Mouse (Mus musculus) CH12.LX (cell line): Measurements from ENCODE around the gene Hnrnpr. TPM values are rescaled to one million over a fixed set of nuclear protein-coding genes. Genes with fewer than 3 reads are reported as not detected.
A peak's percentile ranks its signal among the peaks of the same experiment; 100 is the strongest.

Experiments
- DNase-seq: peaks from one replicate; pipeline ENCODE4 v3.0.0-alpha.2; 2013; ENCODE audit errors: extremely low read depth
- H3K27ac ChIP-seq: 2 replicates; pipeline ENCODE4 v1.5.1; 2012; ENCODE audit warnings: low read depth, mild to moderate bottlenecking, control low read depth, moderate library complexity; ENCODE audit not compliant: insufficient read depth
- H3K27me3 ChIP-seq: replicated peaks from 2 replicates; pipeline ENCODE3; 2012; ENCODE audit warnings: inconsistent platforms
- H3K36me3 ChIP-seq, 2 experiments: replicated peaks in 1 of 2; 2 replicates each; pipeline versions ENCODE3 to v1.6.1; 2012; ENCODE audit warnings: inconsistent platforms in 1 of 2, low read length in 1 of 2, mild to moderate bottlenecking in 1 of 2, mixed read lengths in 1 of 2, moderate library complexity in 1 of 2; ENCODE audit not compliant: control insufficient read depth in 1 of 2, insufficient read depth in 1 of 2
- H3K4me1 ChIP-seq, 2 experiments: 2 replicates each; pipeline ENCODE4 v1.6.1; 2012; ENCODE audit warnings: inconsistent platforms in 1 of 2, moderate library complexity in 1 of 2; ENCODE audit not compliant: insufficient read depth in 2 of 2, control insufficient read depth in 1 of 2
- H3K4me2 ChIP-seq: 2 replicates; pipeline ENCODE4 v1.6.1; 2012; ENCODE audit warnings: low read depth, mild to moderate bottlenecking, control low read depth; ENCODE audit not compliant: poor library complexity, insufficient read depth, severe bottlenecking
- H3K4me3 ChIP-seq, 3 experiments: fragments of 150-350 bp in 1 of 3; sonication (generic) in 1 of 3; replicated peaks in 1 of 3; 2 replicates each; pipeline versions ENCODE3 to v1.5.1; 2011 to 2012; ENCODE audit warnings: low read depth in 2 of 3, low read length in 2 of 3, mild to moderate bottlenecking in 2 of 3, moderate library complexity in 2 of 3, control low read depth in 1 of 3, improper control_type of control experiment in 1 of 3, inconsistent platforms in 1 of 3, mixed read lengths in 1 of 3; ENCODE audit not compliant: poor library complexity in 1 of 3
- H3K79me2 ChIP-seq: replicated peaks from 2 replicates; pipeline ENCODE4 v1.6.1; 2012; ENCODE audit warnings: mild to moderate bottlenecking, moderate library complexity; ENCODE audit not compliant: control insufficient read depth, poor library complexity, insufficient read depth, severe bottlenecking; ENCODE audit errors: extremely low read depth
- H3K9ac ChIP-seq: 2 replicates; pipeline ENCODE4 v1.6.1; 2012; ENCODE audit warnings: low read depth, mild to moderate bottlenecking, control low read depth, moderate library complexity; ENCODE audit not compliant: insufficient read depth
- H3K9me3 ChIP-seq: replicated peaks from 2 replicates; pipeline ENCODE3; 2012; ENCODE audit warnings: low read length, inconsistent platforms, mixed read lengths
- BHLHE40 ChIP-seq: IDR thresholded peaks from 2 replicates; pipeline ENCODE4 v1.6.1; 2011; ENCODE audit warnings: mild to moderate bottlenecking, low read depth, low read length, improper control_type of control experiment
- CHD2 ChIP-seq: IDR thresholded peaks from 2 replicates; pipeline ENCODE4 v1.6.1; 2011; ENCODE audit warnings: low read length, improper control_type of control experiment
- CTCF ChIP-seq, 2 experiments: IDR thresholded peaks in 1 of 2; conservative IDR thresholded peaks in 1 of 2; 2 replicates each; pipeline ENCODE4 v1.5.1; 2011 to 2012; ENCODE audit warnings: low read depth in 2 of 2, low read length in 2 of 2, improper control_type of control experiment in 1 of 2, inconsistent platforms in 1 of 2, mild to moderate bottlenecking in 1 of 2, moderate library complexity in 1 of 2
- E2F4 ChIP-seq: IDR thresholded peaks from 2 replicates; pipeline ENCODE4 v1.6.1; 2011; ENCODE audit warnings: low read depth, low read length, improper control_type of control experiment; ENCODE audit not compliant: insufficient replicate concordance
- ELF1 ChIP-seq: IDR thresholded peaks from 2 replicates; pipeline ENCODE4 v1.6.1; 2014; ENCODE audit warnings: low read depth, mild to moderate bottlenecking, inconsistent platforms, low read length, improper control_type of control experiment
- GABPA ChIP-seq: IDR thresholded peaks from 2 replicates; pipeline ENCODE4 v1.6.1; 2012; ENCODE audit warnings: low read depth, low read length, improper control_type of control experiment, inconsistent platforms; ENCODE audit not compliant: insufficient replicate concordance
- IRF4 ChIP-seq: IDR thresholded peaks from 2 replicates; pipeline ENCODE4 v1.6.1; 2014; ENCODE audit warnings: low read depth, mild to moderate bottlenecking, inconsistent platforms, low read length, improper control_type of control experiment
- JUN ChIP-seq: IDR thresholded peaks from 2 replicates; pipeline ENCODE4 v1.6.1; 2011; ENCODE audit warnings: low read depth, mild to moderate bottlenecking, low read length, improper control_type of control experiment, moderate library complexity; ENCODE audit not compliant: insufficient read depth
- JUND ChIP-seq: conservative IDR thresholded peaks from 2 replicates; pipeline ENCODE4 v1.6.1; 2011; ENCODE audit warnings: low read depth, low read length, improper control_type of control experiment
- MAX ChIP-seq: IDR thresholded peaks from 2 replicates; pipeline ENCODE4 v1.6.1; 2011; ENCODE audit warnings: low read length, improper control_type of control experiment
- MAZ ChIP-seq: IDR thresholded peaks from 2 replicates; pipeline ENCODE4 v1.6.1; 2012; ENCODE audit warnings: low read depth, mild to moderate bottlenecking, inconsistent platforms, low read length, improper control_type of control experiment, moderate library complexity
- MEF2A ChIP-seq: IDR thresholded peaks from 2 replicates; pipeline ENCODE4 v1.6.1; 2014; ENCODE audit warnings: low read depth, mild to moderate bottlenecking, inconsistent platforms, low read length, improper control_type of control experiment, borderline replicate concordance
- MXI1 ChIP-seq: IDR thresholded peaks from 2 replicates; pipeline ENCODE4 v1.6.1; 2011; ENCODE audit warnings: mild to moderate bottlenecking, low read depth, low read length, improper control_type of control experiment
- MYC ChIP-seq: IDR thresholded peaks from 2 replicates; pipeline ENCODE4 v1.6.1; 2011; ENCODE audit warnings: low read depth, mild to moderate bottlenecking, improper control_type of control experiment, low read length
- NELFE ChIP-seq: IDR thresholded peaks from 2 replicates; pipeline ENCODE4 v1.6.1; 2011; ENCODE audit warnings: low read depth, low read length, improper control_type of control experiment
- PAX5 ChIP-seq: IDR thresholded peaks from 2 replicates; pipeline ENCODE4 v1.6.1; 2012; ENCODE audit warnings: low read length, inconsistent platforms, mixed read lengths
- POLR2A ChIP-seq: IDR thresholded peaks from 2 replicates; pipeline ENCODE4 v1.6.1; 2011; ENCODE audit warnings: low read depth, mild to moderate bottlenecking, improper control_type of control experiment, low read length
- POLR2AphosphoS2 ChIP-seq: IDR thresholded peaks from 2 replicates; pipeline ENCODE4 v1.6.1; 2011; ENCODE audit warnings: low read depth, low read length, improper control_type of control experiment
- RAD21 ChIP-seq: IDR thresholded peaks from 2 replicates; pipeline ENCODE4 v1.6.1; 2011; ENCODE audit warnings: low read depth, mild to moderate bottlenecking, low read length, improper control_type of control experiment, moderate library complexity
- RCOR1 ChIP-seq: conservative IDR thresholded peaks from 2 replicates; pipeline ENCODE4 v1.6.1; 2012; ENCODE audit warnings: low read depth, mild to moderate bottlenecking, inconsistent platforms, low read length, improper control_type of control experiment
- SIN3A ChIP-seq: IDR thresholded peaks from 2 replicates; pipeline ENCODE4 v1.6.1; 2012; ENCODE audit warnings: low read length, improper control_type of control experiment, inconsistent platforms
- SMC3 ChIP-seq: IDR thresholded peaks from 2 replicates; pipeline ENCODE4 v1.6.1; 2011; ENCODE audit warnings: low read depth, low read length, improper control_type of control experiment
- TBP ChIP-seq: conservative IDR thresholded peaks from 2 replicates; pipeline ENCODE4 v1.6.1; 2011; ENCODE audit warnings: low read depth, low read length, improper control_type of control experiment
- TCF12 ChIP-seq: IDR thresholded peaks from 2 replicates; pipeline ENCODE4 v1.6.1; 2014; ENCODE audit warnings: low read depth, mild to moderate bottlenecking, inconsistent platforms, low read length, improper control_type of control experiment
- UBTF ChIP-seq: IDR thresholded peaks from 2 replicates; pipeline ENCODE4 v1.6.1; 2012; ENCODE audit warnings: low read depth, mild to moderate bottlenecking, inconsistent platforms, low read length, improper control_type of control experiment, moderate library complexity
- USF1 ChIP-seq: IDR thresholded peaks from 2 replicates; pipeline ENCODE4 v1.6.1; 2014; ENCODE audit warnings: low read depth, mild to moderate bottlenecking, inconsistent platforms, low read length, improper control_type of control experiment
- ZC3H11A ChIP-seq: IDR thresholded peaks from 2 replicates; pipeline ENCODE4 v1.6.1; 2012; ENCODE audit warnings: low read depth, mild to moderate bottlenecking, inconsistent platforms, low read length, improper control_type of control experiment
- ZKSCAN1 ChIP-seq: IDR thresholded peaks from 2 replicates; pipeline ENCODE4 v1.6.1; 2012; ENCODE audit warnings: low read depth, inconsistent platforms, low read length, improper control_type of control experiment, borderline replicate concordance
- ZMIZ1 ChIP-seq: IDR thresholded peaks from 2 replicates; pipeline ENCODE4 v1.6.1; 2012; ENCODE audit warnings: low read depth, mild to moderate bottlenecking, inconsistent platforms, low read length, improper control_type of control experiment
- dilution Hi-C: fragments of 300-500 bp; cut with MboI; formaldehyde crosslinking; loops from 2 replicates; pipeline ENCODE4 v1.14.3; 2020; ENCODE audit warnings: low sequenced_read_pairs; ENCODE audit not compliant: extremely low pct_unique_long_range_greater_than_20kb, extremely low pct_ligation_motif_present
- in situ Hi-C: fragments of 300-500 bp; cut with MboI; formaldehyde crosslinking; loops from 3 replicates; pipeline ENCODE4 v1.14.3; 2019; ENCODE audit warnings: low sequenced_read_pairs, low pct_ligation_motif_present, low pct_unique_long_range_greater_than_20kb, mixed read lengths
- polyA plus RNA-seq: library from polyadenylated mRNA; unstranded; fragments of >175 nt; gene quantifications from 2 replicates; pipeline ENCODE4 v1.2.1, GENCODE M21; 2012; ENCODE audit warnings: low read depth; ENCODE audit not compliant: insufficient read length
- total RNA-seq, 2 experiments: library from RNA; depleted of rRNA; stranded (reverse); fragments of 300-350 nt in 1 of 2; fragments of >200 nt in 1 of 2; gene quantifications; 2 replicates each; pipeline ENCODE4 v1.2.3; 2012 to 2014

Gene Hnrnpr
- total and polyA plus RNA-seq, 3 experiments = 65.6 to 130 (median 117) TPM

GRCm38 (mm10) chr4:136263555-136263954 is 47.2 kb upstream of the Hnrnpr start (continued):
- TF ChIP-seq MAX (peak; percentile 49; the same call in 1 of the 2 replicates), SMC3 (no peak), IRF4 (peak; percentile 76; the same call in 1 of the 2 replicates), TCF12 (peak; percentile 75), RCOR1 (0 out of 2 replicates have a peak, but pooled peaks have one; percentile 63)

GRCm38 (mm10) chr4:136266716-136267343 is 43.9 kb upstream of the Hnrnpr start:
- in situ Hi-C loops = no loop called here
- peaks cover 37% of the 10 kb centered on the region for H3K27me3 ChIP-seq
- dilution Hi-C loops = no loop called here
- no peak overlapping the region for H3K27ac ChIP-seq
- DNase-seq = no peak
- H3K79me2 ChIP-seq = no peaks in the 10 kb centered on the region
- TF ChIP-seq MYC (no peak), POLR2AphosphoS2 (no peak), TCF12 (no peak), ZC3H11A (no peak), ZMIZ1 (no peak), CTCF (conservative IDR thresholded peaks at IDR 0.05 in 1 of 2, IDR thresholded peaks at IDR 0.05 in 1 of 2; ENCODE audit: low read depth in 2 of 2, low read length in 2 of 2) (no peak), TBP (no peak), MEF2A (no peak), IRF4 (no peak), MAZ (no peak), E2F4 (no peak), JUN (no peak), POLR2A (no peak), SIN3A (no peak), ZKSCAN1 (no peak), ELF1 (no peak)
- TF ChIP-seq, all 38 proteins: peak for 0
- Histone ChIP-seq H3K4me2 (no peak overlapping the region), H3K4me1 (peaks cover 12 to 23% of the 10 kb centered on the region in 2 experiments), H3K9me3 (no peaks in the 10 kb centered on the region), H3K9ac (no peak overlapping the region), H3K4me3 (no peak overlapping the region), H3K36me3 (no peaks in the 10 kb centered on the region)

- Histone ChIP-seq H3K79me2 (no peaks in the 10 kb centered on the region), H3K27me3 (peaks cover 46% of the 10 kb centered on the region), H3K9ac (no peak overlapping the region), H3K4me1 (peaks cover 0 to 5% of the 10 kb centered on the region in 2 experiments; a peak in 2 of 4 replicates), H3K27ac (no peak overlapping the region), H3K4me3 (no peak overlapping the region), H3K4me2 (no peak overlapping the region), H3K9me3 (peaks cover 13% of the 10 kb centered on the region), H3K36me3 (no peaks in the 10 kb centered on the region)
- DNase-seq = no peak
- TF ChIP-seq UBTF = no peak
- no peak for TF ChIP-seq POLR2A
- TF ChIP-seq PAX5 = no peak
- no peak for TF ChIP-seq MAZ
- no peak for TF ChIP-seq GABPA
- no peak for TF ChIP-seq BHLHE40
- TF ChIP-seq NELFE = no peak
- TF ChIP-seq JUN = no peak
- no peak for TF ChIP-seq POLR2AphosphoS2
- TF ChIP-seq MXI1 = no peak
- TF ChIP-seq ZMIZ1 = no peak
- no peak for TF ChIP-seq JUND
- TF ChIP-seq ZC3H11A = no peak
- no peak for TF ChIP-seq TCF12
- no peak for TF ChIP-seq USF1
- TF ChIP-seq CHD2 = no peak
- no peak for TF ChIP-seq RAD21
- TF ChIP-seq TBP = no peak
- dilution Hi-C loops = no loop called here
- in situ Hi-C loops = no loop called here
Observed at GRCm38 (mm10) chr4:136268912-136269311, 41.8 kb upstream of the Hnrnpr start.
